28 mouse cellular contexts compared by ENCODE assay signal in genomic region chr13:46340583-46340982, GRCm38 (mm10).
DNase-seq lines count a peak whose midpoint lies in the region; ATAC-seq and TF ChIP-seq lines count a peak whose summit lies in the region.
"Had no signal": no experiment of that assay in that cellular context is flagged by ENCODE, and none has a peak within 500 bp of the region (broad histone marks: within the 10 kb centered on the region; RNA-seq: fewer than 3 reads in every experiment).

No protein-coding gene starts in this region.

- no peak for TF ChIP-seq CTCF in spleen, adult 2 months (IDR thresholded peaks at IDR 0.05; ENCODE audit: extremely low read depth, insufficient read depth, insufficient read length, insufficient replicate concordance)

- no peak overlapping the region for H3K27ac ChIP-seq in spleen, adult 2 months (ENCODE audit: insufficient read depth, low read length)
- no peak overlapping the region for H3K27ac ChIP-seq in midbrain, embryonic 14.5 days (replicated peaks; ENCODE audit: low read depth, low read length)
- H3K27ac ChIP-seq: embryonic facial prominence, embryonic 13.5 days; forebrain, embryonic 10.5 days; forebrain, embryonic 15.5 days; heart, embryonic 10.5 days; heart, embryonic 15.5 days; intestine, embryonic 15.5 days; kidney, postnatal 0 days; limb, embryonic 12.5 days; liver, embryonic 15.5 days; midbrain, embryonic 13.5 days; stomach, embryonic 15.5 days had no signal

- TF ChIP-seq POLR2A in spleen, adult 2 months (IDR thresholded peaks at IDR 0.05; ENCODE audit: low read depth, low read length): no peak

- peak; percentile 17 to 41 for DNase-seq in spleen, adult 2 months (ENCODE audit: low read depth in 1 of 2, low spot score in 2 of 2)
- DNase-seq in spleen, adult 12 weeks (ENCODE audit: low spot score): no peak
- DNase-seq in A20 (ENCODE audit: low read depth, low spot score): peak; percentile 30
- DNase-seq in B cell, adult 2 months: peak; percentile 60
- DNase-seq in splenic B cell, adult 2 months (ENCODE audit: low read depth, low spot score): peak; percentile 79
- DNase-seq in midbrain, embryonic 14.5 days: no peak
- DNase-seq in left cerebral cortex, postnatal 36 days (ENCODE audit: low spot score in 2 of 2): no peak
- DNase-seq: adrenal gland, adult 2 months; adrenal gland, postnatal 36 days; cerebellum, adult 18-20 months; cerebellum, postnatal 10 days; kidney, adult 2 months; kidney, postnatal 4 days; layer of hippocampus, postnatal 36 days; lung, embryonic 14.5 days; right cerebral cortex, postnatal 25 days had no signal

- H3K9ac ChIP-seq in midbrain, embryonic 14.5 days (replicated peaks; ENCODE audit: low read length): no peak overlapping the region
- H3K9ac ChIP-seq: embryonic facial prominence, embryonic 13.5 days; forebrain, embryonic 15.5 days; heart, embryonic 15.5 days; intestine, embryonic 15.5 days; limb, embryonic 12.5 days; liver, embryonic 15.5 days; lung, embryonic 14.5 days; midbrain, embryonic 13.5 days; stomach, embryonic 15.5 days had no signal

- H3K9me3 ChIP-seq in midbrain, embryonic 14.5 days (ENCODE audit: control insufficient read depth, low read length): no peaks in the 10 kb centered on the region
- H3K9me3 ChIP-seq: embryonic facial prominence, embryonic 13.5 days; forebrain, embryonic 10.5 days; forebrain, embryonic 15.5 days; heart, embryonic 10.5 days; heart, embryonic 15.5 days; intestine, embryonic 15.5 days; limb, embryonic 12.5 days; liver, embryonic 15.5 days; midbrain, embryonic 13.5 days; stomach, embryonic 15.5 days had no signal

- H3K4me1 ChIP-seq in spleen, adult 2 months (ENCODE audit: control insufficient read depth, insufficient read depth, insufficient read length): peaks cover 16% of the 10 kb centered on the region; the same call in 1 of the 2 replicates
- no peaks in the 10 kb centered on the region for H3K4me1 ChIP-seq in midbrain, embryonic 14.5 days (ENCODE audit: control insufficient read depth, insufficient read depth, low read length)
- H3K4me1 ChIP-seq: forebrain, embryonic 10.5 days; heart, embryonic 10.5 days; heart, embryonic 15.5 days; intestine, embryonic 15.5 days; liver, embryonic 15.5 days; midbrain, embryonic 13.5 days; stomach, embryonic 15.5 days had no signal

- intact Hi-C loops in left cerebral cortex, postnatal 36 days (cut with DNase I): loop anchor here (10.0 kb wide), 1 partner anchor 74 kb away; the partner anchor contains the start of gene Rbm24

- no peak overlapping the region for H3K4me3 ChIP-seq in spleen, adult 2 months (ENCODE audit: extremely low read depth, insufficient read depth, insufficient read length)
- H3K4me3 ChIP-seq in midbrain, embryonic 14.5 days (replicated peaks; ENCODE audit: low read depth, low read length): no peak overlapping the region
- H3K4me3 ChIP-seq: embryonic facial prominence, embryonic 13.5 days; forebrain, embryonic 10.5 days; forebrain, embryonic 15.5 days; heart, embryonic 10.5 days; heart, embryonic 15.5 days; intestine, embryonic 15.5 days; limb, embryonic 12.5 days; liver, embryonic 15.5 days; midbrain, embryonic 13.5 days; stomach, embryonic 15.5 days had no signal

- no peaks in the 10 kb centered on the region for H3K36me3 ChIP-seq in spleen, adult 2 months (ENCODE audit: control insufficient read depth, insufficient read depth, low read length)
- H3K36me3 ChIP-seq in splenic B cell, adult 2 months (ENCODE audit: control insufficient read depth, insufficient read depth, low read length, poor library complexity, severe bottlenecking): no peaks in the 10 kb centered on the region
- no peaks in the 10 kb centered on the region for H3K36me3 ChIP-seq in midbrain, embryonic 14.5 days (ENCODE audit: control insufficient read depth, insufficient read depth, low read length)
- H3K36me3 ChIP-seq: embryonic facial prominence, embryonic 13.5 days; forebrain, embryonic 10.5 days; forebrain, embryonic 15.5 days; heart, embryonic 10.5 days; heart, embryonic 15.5 days; intestine, embryonic 15.5 days; limb, embryonic 12.5 days; liver, embryonic 15.5 days; midbrain, embryonic 13.5 days; stomach, embryonic 15.5 days had no signal

- H3K27me3 ChIP-seq in spleen, adult 2 months (ENCODE audit: control insufficient read depth, insufficient read depth, low read length): no peaks in the 10 kb centered on the region
- H3K27me3 ChIP-seq in splenic B cell, adult 2 months (ENCODE audit: control insufficient read depth, insufficient read depth, low read length, poor library complexity, severe bottlenecking): no peaks in the 10 kb centered on the region; the same call in 1 of the 2 replicates
- H3K27me3 ChIP-seq in midbrain, embryonic 14.5 days (ENCODE audit: control insufficient read depth, insufficient read depth, low read length): no peaks in the 10 kb centered on the region
- H3K27me3 ChIP-seq: embryonic facial prominence, embryonic 13.5 days; forebrain, embryonic 15.5 days; heart, embryonic 15.5 days; intestine, embryonic 15.5 days; limb, embryonic 12.5 days; liver, embryonic 15.5 days; midbrain, embryonic 13.5 days; stomach, embryonic 15.5 days had no signal

- no peak overlapping the region for H3K4me2 ChIP-seq in midbrain, embryonic 14.5 days (ENCODE audit: low read length)
- H3K4me2 ChIP-seq: embryonic facial prominence, embryonic 13.5 days; forebrain, embryonic 15.5 days; heart, embryonic 15.5 days; intestine, embryonic 15.5 days; limb, embryonic 12.5 days; liver, embryonic 15.5 days; lung, embryonic 14.5 days; midbrain, embryonic 13.5 days; stomach, embryonic 15.5 days had no signal

- WGBS in spleen, adult 2 months: 85% methylated on average over 8 of the region's 8 CpGs
- 96% methylated on average over 8 of the region's 8 CpGs for WGBS in midbrain, embryonic 14.5 days

- ATAC-seq in midbrain, embryonic 14.5 days (ENCODE audit: low FRiP score, low TSS enrichment): no peak
- ATAC-seq: forebrain, embryonic 15.5 days; hindbrain, embryonic 16.5 days; intestine, embryonic 15.5 days; midbrain, embryonic 13.5 days had no signal

Comparison
In these comparisons a context has a peak if more than half of its experiments do, and no peak if none do; other contexts are left out.
1. DNase-seq: peak in spleen, adult 2 months (2 of 2), A20 (single experiment), B cell, adult 2 months (2 of 2) and splenic B cell, adult 2 months (single experiment); none in spleen, adult 12 weeks (single experiment), midbrain, embryonic 14.5 days (single experiment) and left cerebral cortex, postnatal 36 days (0 of 2).